Mouse (Mus musculus): Measurements from ENCODE around the gene Lix1l. TPM values are rescaled to one million over a fixed set of nuclear protein-coding genes. Genes with fewer than 3 reads are reported as not detected.
A peak's percentile ranks its signal among the peaks of the same experiment; 100 is the strongest.

Lix1l gene
- polyA plus RNA-seq, 1 experiment, result 8.2 TPM

DNA sequence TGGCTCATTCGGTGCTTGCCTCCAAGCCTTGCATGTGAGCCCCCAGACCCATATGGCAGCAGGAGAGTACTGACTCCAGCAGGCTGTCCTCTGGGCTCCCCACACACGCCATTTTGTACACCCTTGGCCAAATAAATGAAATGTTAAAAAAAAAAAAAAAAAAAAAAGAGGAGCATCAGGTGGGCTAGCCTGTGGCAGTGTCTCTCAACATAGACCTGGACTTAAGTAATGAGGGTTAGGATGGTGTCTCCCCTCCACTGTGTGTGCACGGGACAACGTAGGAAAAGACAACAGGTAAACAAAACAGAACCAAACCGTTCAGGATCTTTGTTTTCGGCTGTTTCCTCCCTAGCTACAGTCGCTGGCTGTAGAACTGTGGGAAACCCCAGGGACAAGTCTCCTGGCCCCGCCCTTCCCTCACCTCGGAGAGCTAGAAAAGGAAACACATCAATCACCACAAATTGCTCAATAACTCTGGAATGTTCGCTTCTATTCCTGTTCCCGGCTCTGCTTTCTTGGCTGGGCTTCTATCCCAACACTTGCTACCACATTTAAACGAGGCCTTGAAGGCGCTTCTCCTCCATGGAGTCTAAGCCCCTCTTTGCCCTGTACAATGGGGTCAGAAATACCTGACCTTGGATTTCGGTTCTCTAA lies 24.8 kb upstream of the Lix1l start:
- 32% methylated on average over 14 of the region's 14 CpGs for WGBS
- DNase-seq, result no peak
- Histone ChIP-seq H3K36me3 (ENCODE audit: control insufficient read depth, insufficient read depth, low read length) (no peaks in the 10 kb centered on the region), H3K4me3 (ENCODE audit: control insufficient read depth, insufficient read depth, low read length) (peak overlapping the region; percentile 26), H3K27me3 (ENCODE audit: control insufficient read depth, insufficient read depth, low read length) (no peaks in the 10 kb centered on the region), H3K4me1 (replicated peaks; ENCODE audit: control insufficient read depth, insufficient read depth, low read length) (peaks cover 48% of the 10 kb centered on the region), H3K27ac (ENCODE audit: control insufficient read depth, insufficient read depth, low read length) (peak overlapping the region; percentile 57; the same call in 1 of the 2 replicates)
- TF ChIP-seq POLR2A (IDR thresholded peaks at IDR 0.05; ENCODE audit: control insufficient read depth, extremely low read depth, insufficient read depth, low read length, poor library complexity) (no peak), CTCF (IDR thresholded peaks at IDR 0.05; ENCODE audit: borderline replicate concordance, control insufficient read depth, extremely low read depth, insufficient read depth, low read length, poor library complexity) (no peak)

DNA sequence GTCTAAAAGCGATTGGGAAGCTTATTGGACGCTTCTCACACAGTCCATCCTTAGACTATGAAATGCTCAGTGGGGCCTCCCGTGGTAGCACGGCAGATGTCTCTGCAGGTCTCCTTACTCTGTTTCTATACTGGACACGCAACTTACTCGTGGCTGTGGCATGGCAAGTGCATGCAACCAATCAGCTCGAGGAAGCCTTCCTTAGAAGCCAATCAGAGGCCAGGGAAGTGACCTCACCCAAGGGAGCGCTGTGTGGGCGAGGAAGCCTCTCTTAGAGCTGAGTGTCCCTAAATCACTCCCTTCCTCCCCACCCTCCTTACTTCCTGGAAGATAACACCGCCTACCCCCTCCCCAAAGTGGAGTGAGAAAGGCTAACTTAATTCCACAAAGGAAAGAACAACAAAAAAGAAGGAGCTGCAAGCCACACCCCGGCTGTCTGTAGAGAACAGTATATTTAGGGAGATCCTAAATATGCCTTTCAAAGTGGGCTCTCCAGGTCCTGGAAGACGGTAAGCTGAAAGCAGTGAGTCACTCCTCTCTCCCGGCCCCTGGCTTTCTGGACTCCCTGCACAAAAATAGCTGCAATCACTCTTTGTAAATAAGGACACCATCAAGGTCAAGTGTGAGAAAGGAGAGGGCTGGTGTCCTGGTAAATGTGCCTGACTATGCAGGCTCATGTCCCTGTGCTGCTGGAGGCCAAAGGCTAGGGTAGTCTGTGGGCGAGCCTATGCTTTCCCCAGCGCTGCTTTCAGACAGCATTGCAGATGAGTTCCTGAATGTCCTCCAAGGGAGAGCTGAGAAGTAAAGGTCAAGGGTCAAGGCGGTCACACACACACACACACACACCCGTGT lies 24.0 kb upstream of the Lix1l start, which contains the start of gene Gm16253:
Gene Gm16253, plus strand, starts transcription at position 295 of the 852 bp plus-strand sequence.
- peaks cover 40% of the 10 kb centered on the region for H3K4me1 ChIP-seq (replicated peaks; ENCODE audit: control insufficient read depth, insufficient read depth, low read length)
- no peaks in the 10 kb centered on the region for H3K36me3 ChIP-seq (ENCODE audit: control insufficient read depth, insufficient read depth, low read length)
- whole genome bisulfite sequencing, result 33% methylated on average over 17 of the region's 17 CpGs
- H3K27me3 ChIP-seq (ENCODE audit: control insufficient read depth, insufficient read depth, low read length), result no peaks in the 10 kb centered on the region
- TF ChIP-seq POLR2A (IDR thresholded peaks at IDR 0.05; ENCODE audit: control insufficient read depth, extremely low read depth, insufficient read depth, low read length, poor library complexity) (0 out of 2 replicates have a peak, but pooled peaks have one; percentile 25), CTCF (IDR thresholded peaks at IDR 0.05; ENCODE audit: borderline replicate concordance, control insufficient read depth, extremely low read depth, insufficient read depth, low read length, poor library complexity) (no peak)
- peak within 1 kb of the TSS; percentile 26 for H3K4me3 ChIP-seq (ENCODE audit: control insufficient read depth, insufficient read depth, low read length)
- peak; percentile 83 for DNase-seq
- H3K27ac ChIP-seq (ENCODE audit: control insufficient read depth, insufficient read depth, low read length), result peak within 1 kb of the TSS; percentile 57; the same call in 1 of the 2 replicates

DNA sequence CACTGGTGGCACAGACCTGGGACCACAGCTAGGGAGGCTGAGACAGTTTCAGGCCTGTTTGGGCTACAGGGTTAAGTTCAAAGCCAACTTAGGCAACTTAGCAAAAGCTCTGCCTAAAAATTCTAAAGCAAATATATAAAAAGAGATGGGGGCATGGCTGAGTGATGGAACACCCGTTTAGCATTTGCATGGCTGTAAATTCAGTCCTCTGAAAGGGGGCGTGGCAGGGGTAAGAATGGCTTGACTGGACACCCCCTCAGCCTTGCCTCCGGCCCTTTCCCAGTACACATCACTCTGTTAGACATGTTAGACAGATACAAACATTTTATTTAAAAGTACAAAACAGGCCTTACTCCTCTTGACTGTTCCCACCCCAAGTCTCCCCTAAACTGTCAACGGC lies 23.4 kb upstream of the Lix1l start:
- no peak for DNase-seq
- H3K27ac ChIP-seq (ENCODE audit: control insufficient read depth, insufficient read depth, low read length), result no peak overlapping the region
- no peaks in the 10 kb centered on the region for H3K27me3 ChIP-seq (ENCODE audit: control insufficient read depth, insufficient read depth, low read length)
- WGBS, result 78% methylated on average over 4 of the region's 4 CpGs
- TF ChIP-seq CTCF (IDR thresholded peaks at IDR 0.05; ENCODE audit: borderline replicate concordance, control insufficient read depth, extremely low read depth, insufficient read depth, low read length, poor library complexity) (no peak), POLR2A (IDR thresholded peaks at IDR 0.05; ENCODE audit: control insufficient read depth, extremely low read depth, insufficient read depth, low read length, poor library complexity) (no peak)
- peaks cover 37% of the 10 kb centered on the region for H3K4me1 ChIP-seq (replicated peaks; ENCODE audit: control insufficient read depth, insufficient read depth, low read length)
- H3K36me3 ChIP-seq (ENCODE audit: control insufficient read depth, insufficient read depth, low read length), result no peaks in the 10 kb centered on the region
- H3K4me3 ChIP-seq (ENCODE audit: control insufficient read depth, insufficient read depth, low read length), result no peak overlapping the region

DNA sequence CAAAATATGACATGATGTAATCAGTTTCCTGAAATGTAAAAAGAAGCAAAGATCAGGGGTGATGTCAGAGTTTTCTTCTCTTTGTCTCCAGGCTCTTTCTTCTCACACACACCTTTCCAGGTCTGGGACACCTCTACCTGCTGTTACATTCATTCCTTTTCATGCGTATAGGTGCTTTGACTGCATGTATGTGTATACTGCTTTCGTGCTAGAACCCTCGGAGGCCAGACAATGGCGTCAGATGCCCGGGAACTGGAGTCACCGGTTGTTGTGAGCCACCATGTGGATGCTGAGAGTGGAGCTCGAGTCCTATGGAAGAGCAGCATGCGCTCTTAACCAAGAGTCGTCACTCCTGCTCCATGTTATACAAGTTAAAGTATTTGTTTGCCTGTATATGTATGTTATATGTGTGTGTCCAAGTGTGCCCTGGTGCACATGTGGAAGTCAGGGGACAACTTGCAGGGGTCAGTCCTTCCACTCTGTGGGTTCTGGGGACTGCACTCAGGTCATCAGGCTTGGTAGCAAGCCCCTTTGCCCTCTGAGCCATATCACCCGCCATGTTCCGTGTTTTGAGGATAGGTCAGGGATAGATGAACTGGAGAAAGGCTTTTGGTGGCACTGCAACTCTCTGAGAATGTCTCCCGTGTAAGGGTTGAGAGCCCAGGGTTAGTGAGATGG lies 22.2 kb upstream of the Lix1l start:
- Histone ChIP-seq H3K27ac (ENCODE audit: control insufficient read depth, insufficient read depth, low read length) (no peak overlapping the region), H3K27me3 (ENCODE audit: control insufficient read depth, insufficient read depth, low read length) (no peaks in the 10 kb centered on the region), H3K4me1 (replicated peaks; ENCODE audit: control insufficient read depth, insufficient read depth, low read length) (peaks cover 37% of the 10 kb centered on the region), H3K4me3 (ENCODE audit: control insufficient read depth, insufficient read depth, low read length) (no peak overlapping the region), H3K36me3 (ENCODE audit: control insufficient read depth, insufficient read depth, low read length) (no peaks in the 10 kb centered on the region)
- 96% methylated on average over 12 of the region's 12 CpGs for WGBS
- TF ChIP-seq POLR2A (IDR thresholded peaks at IDR 0.05; ENCODE audit: control insufficient read depth, extremely low read depth, insufficient read depth, low read length, poor library complexity), result no peak
- no peak for TF ChIP-seq CTCF (IDR thresholded peaks at IDR 0.05; ENCODE audit: borderline replicate concordance, control insufficient read depth, extremely low read depth, insufficient read depth, low read length, poor library complexity)
- DNase-seq, result no peak

DNA sequence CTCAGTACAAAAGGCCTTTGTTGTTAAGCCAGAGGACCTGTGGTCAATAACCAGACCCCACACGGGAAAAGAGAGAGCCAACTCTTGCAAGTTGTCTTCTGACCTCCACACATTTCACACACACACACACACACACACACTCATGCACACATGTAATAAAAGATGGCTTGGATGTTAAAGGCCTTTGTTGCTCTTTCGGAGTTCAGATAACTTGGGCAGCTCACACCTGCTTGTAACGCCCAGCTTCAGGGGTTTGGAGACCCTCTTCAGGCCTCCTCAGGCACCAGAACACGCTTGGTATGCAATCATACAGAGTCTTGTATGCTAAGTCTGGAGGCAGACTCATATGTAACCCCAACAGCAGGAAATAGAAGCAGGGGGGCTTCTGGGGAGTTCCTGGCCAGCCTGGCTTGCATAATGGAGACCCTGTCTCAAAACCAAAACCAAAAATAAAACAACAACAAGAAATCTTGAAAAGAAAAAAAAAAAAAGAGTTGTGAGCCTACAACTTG lies 21.7 kb upstream of the Lix1l start:
- DNase-seq, result no peak
- H3K4me3 ChIP-seq (ENCODE audit: control insufficient read depth, insufficient read depth, low read length), result no peak overlapping the region

More for the DNA sequence above, 21.7 kb upstream of the Lix1l start:
- H3K36me3 ChIP-seq (ENCODE audit: control insufficient read depth, insufficient read depth, low read length), result no peaks in the 10 kb centered on the region
- no peak for TF ChIP-seq CTCF (IDR thresholded peaks at IDR 0.05; ENCODE audit: borderline replicate concordance, control insufficient read depth, extremely low read depth, insufficient read depth, low read length, poor library complexity)
- no peak for TF ChIP-seq POLR2A (IDR thresholded peaks at IDR 0.05; ENCODE audit: control insufficient read depth, extremely low read depth, insufficient read depth, low read length, poor library complexity)
- H3K27ac ChIP-seq (ENCODE audit: control insufficient read depth, insufficient read depth, low read length), result peak overlapping the region; percentile 17
- H3K27me3 ChIP-seq (ENCODE audit: control insufficient read depth, insufficient read depth, low read length), result no peaks in the 10 kb centered on the region
- peaks cover 37% of the 10 kb centered on the region for H3K4me1 ChIP-seq (replicated peaks; ENCODE audit: control insufficient read depth, insufficient read depth, low read length)
- 77% methylated on average over 4 of the region's 4 CpGs for WGBS
